Comparison of ENCODE assay signal across 8 mouse cellular contexts in the genomic region with DNA sequence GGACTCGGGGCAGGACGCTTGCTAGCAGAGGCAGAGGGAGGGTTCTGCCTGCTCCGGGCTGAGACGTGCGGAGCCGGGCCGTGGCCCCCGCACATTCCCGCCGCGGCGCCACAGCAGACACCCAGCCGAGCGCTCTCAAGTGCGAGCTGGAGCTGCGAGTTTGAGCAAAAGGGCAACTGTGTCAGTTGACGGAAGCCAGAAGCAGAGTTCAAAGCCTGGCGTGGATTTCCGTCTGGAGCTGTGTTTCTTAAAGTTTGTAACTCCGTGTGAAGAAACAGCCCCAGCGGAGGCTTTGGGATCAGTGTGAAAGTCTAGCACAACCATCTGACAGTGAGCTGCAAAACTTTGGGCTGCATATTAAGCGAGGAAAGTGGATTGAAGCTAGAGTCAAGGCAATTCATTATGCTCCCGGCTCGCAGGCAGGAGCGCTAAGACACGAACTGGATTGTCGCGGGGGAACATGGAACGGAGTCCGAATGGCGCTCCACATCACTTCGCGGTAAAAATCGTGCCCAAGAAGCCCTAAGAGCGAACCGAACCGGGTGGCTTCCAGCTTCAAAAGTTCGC. TPM values are rescaled to one million over a fixed set of nuclear protein-coding genes. Genes with fewer than 3 reads are reported as not detected.
DNase-seq lines count a peak whose midpoint lies in the region; ATAC-seq lines count a peak whose summit lies in the region.

No protein-coding gene starts in this region.

- ATAC-seq in megakaryocyte progenitor cell, adult 5-6 weeks (replicated peaks; ENCODE audit: poor library complexity), result peak; percentile 58

- DNase-seq in adrenal gland, adult (ENCODE audit: inconsistent age in 2 of 2, low spot score in 1 of 2), result peak; percentile 89 to 97
- peak; percentile 96 for DNase-seq in embryo, embryonic 10 days (ENCODE audit: low spot score)
- peak; percentile 78 for DNase-seq in gastrocnemius, postnatal 10 days
- DNase-seq in induced T-regulatory cell, adult 2 months (ENCODE audit: low read depth), result peak; percentile 93
- peak; percentile 88 to 91 for DNase-seq in left cerebral cortex, adult 9 months (ENCODE audit: low spot score in 2 of 2)
- peak; percentile 79 for DNase-seq in right cerebral cortex, postnatal 14 days
- peak; percentile 92 for DNase-seq in yolk sac, embryonic 10.5 days (ENCODE audit: low spot score)

RNA-seq across cellular contexts. Expression of a gene that starts 0.8 kb away (rescaled TPM):
- total RNA-seq in gastrocnemius, postnatal 10 days (2021), result 10 to 100 TPM; 33.5 to 44.1 TPM
- total RNA-seq in megakaryocyte progenitor cell, adult 5-6 weeks (2015), result 106 and 108 TPM in 2 replicates
- total RNA-seq in megakaryocyte progenitor cell, adult 5-6 weeks (2017), result 27.0 and 30.0 TPM in 2 replicates

Comparison
In these comparisons a context has a peak if more than half of its experiments do, and no peak if none do; other contexts are left out.
1. Peak in every context shown above with its lines: DNase-seq and ATAC-seq.